Mouse (Mus musculus): ENCODE results near the gene Cfap298.
A peak's percentile ranks its signal among the peaks of the same experiment; 100 is the strongest.

Cfap298 gene

DNA sequence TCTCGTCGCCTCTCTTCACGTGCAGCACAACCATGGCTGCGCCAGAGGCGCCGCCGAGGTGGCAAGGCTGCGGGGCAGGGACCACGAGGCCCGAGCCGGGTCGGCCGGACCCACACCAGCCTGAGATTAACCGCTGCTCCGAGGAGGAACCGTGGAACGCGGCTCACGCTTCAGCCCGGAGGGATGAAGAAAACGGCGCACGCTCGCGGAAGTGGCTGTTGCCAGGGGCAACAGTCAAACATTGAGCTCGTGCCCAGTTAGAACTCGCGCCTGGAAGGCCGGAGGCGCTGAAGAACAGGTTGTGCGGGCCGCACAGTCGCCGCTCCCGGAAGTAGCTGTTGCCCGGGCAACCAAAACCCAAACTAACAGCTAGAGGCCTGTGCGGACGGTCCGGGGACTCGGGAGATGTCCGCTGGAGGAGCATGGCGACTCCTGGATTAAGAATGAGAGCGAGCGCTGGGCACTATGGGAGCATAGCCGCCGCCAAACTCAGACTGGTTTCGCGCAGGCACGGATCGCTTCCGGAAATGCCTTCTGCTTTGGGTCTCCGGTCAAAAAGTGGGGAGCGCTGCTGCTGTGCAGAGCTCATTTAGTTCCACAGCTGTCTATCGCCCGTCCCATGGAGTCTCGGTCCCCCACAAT lies at the start of gene Cfap298:
Cfap298 (minus strand) TSS at position 428 of the 642 bp plus-strand sequence.
- DNase-seq (ENCODE audit: low read depth in 2 of 2, low spot score in 2 of 2), result peak; percentile 88

- DNase-seq (ENCODE audit: low read depth in 2 of 2, low spot score in 2 of 2), result no peak
Observed at GRCm38 (mm10) chr16:90971004-90971403, 36.1 kb upstream of the Cfap298 start.

GRCm38 (mm10) chr16:90966241-90966640 lies 31.3 kb upstream of the Cfap298 start:
- no peak for DNase-seq (ENCODE audit: low read depth in 2 of 2, low spot score in 2 of 2)

DNA sequence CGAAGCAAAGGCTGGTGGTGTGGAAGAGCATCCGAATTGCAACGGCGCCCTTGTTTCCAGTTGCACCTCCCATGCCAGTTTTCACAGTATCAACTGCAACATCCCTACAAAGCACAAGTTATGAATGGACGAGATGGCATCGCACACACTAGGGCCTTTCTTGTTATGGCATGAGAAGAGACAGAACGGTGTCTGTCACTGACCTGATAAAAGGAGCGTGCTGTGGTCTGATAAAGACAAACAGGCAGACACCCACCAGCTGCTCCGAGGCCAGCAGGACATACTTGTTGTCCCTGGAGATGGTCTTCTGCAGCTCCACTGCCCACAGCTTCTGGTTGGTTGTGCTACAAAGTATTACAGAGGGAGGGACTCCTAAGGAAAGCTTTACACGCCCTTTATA lies 29.4 kb upstream of the Cfap298 start:
- no peak for DNase-seq (ENCODE audit: low read depth in 2 of 2, low spot score in 2 of 2)

DNA sequence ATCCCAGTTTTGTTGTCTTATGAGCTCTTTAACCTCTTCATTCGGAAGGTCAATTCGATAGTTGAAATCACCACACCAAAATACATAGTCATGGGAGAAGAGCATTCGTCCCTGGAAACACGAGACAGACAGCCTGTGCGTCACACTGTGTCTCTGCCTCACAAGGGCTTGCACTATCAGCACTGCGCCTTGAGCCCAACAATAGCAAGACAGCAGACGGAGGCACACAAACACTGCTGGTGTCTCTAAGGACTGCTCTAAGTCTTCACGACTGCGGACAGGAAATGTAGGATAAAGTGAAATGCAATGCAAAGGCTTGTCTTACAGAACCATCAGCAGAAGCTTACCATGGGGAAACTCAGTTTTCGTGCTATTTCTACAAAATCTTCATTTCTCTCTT lies 29.0 kb upstream of the Cfap298 start:
- no peak for DNase-seq (ENCODE audit: low read depth in 2 of 2, low spot score in 2 of 2)

DNA sequence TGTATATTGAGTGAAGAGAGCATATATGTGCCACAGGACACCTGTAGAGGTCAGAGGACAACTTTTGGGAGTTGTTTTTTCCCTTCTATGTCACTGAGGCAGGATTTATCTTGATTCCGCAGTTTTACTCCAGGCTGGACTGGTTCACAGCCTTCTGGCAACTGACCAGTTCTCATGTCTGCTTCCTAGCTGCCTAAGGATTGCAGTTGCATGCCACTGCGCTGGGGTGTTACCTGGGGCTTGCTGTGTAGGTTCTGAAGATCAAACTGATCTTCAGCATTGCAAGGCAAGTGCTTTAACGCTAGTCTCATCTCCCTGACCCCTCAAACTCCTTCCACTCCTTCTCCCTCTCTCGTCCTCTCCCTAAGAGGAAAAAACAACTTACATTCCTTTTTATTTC lies 28.3 kb upstream of the Cfap298 start:
- no peak for DNase-seq (ENCODE audit: low read depth in 2 of 2, low spot score in 2 of 2)

DNA sequence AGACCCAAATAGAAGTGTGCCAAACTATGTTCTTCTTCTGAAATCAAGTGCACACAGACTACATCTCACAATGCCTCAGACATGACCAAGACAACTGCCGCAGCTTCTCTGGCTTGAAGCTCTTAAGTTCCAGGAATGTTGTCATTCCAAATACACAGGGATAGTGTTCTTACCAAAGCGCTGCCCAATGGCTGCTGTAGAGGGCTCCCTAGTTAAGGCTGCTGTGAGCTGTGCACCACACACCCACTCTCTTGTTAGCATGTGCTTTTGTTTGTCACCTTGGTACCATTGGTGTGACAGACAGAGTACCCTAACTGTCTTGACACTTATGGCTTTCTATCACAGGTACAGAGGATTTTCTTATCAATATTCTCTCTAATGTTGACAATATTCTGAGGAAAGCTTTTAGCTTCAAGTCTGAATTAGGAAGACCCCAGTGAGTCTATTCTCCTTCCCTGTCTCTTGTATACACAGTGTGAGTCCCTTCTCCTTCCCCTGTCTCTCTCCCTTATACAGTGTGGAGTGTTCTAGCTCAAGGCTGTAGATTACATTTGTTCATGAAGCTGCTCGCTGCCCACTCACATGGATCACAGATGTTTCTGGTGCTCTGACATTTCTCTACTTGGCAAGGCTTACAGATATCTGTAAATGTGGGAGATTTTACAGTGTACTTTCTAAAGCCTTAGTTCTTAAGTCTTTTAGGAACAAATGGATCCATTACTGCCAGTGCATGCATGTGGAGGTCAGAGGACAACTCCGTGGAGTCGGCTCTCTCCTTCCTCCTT lies 23.6 kb upstream of the Cfap298 start:
- DNase-seq (ENCODE audit: low read depth in 2 of 2, low spot score in 2 of 2), result no peak

- no peak for DNase-seq (ENCODE audit: low read depth in 2 of 2, low spot score in 2 of 2)
Observed at GRCm38 (mm10) chr16:90955494-90955893, 20.6 kb upstream of the Cfap298 start.

- DNase-seq (ENCODE audit: low read depth in 2 of 2, low spot score in 2 of 2), result no peak
Observed at GRCm38 (mm10) chr16:90953770-90954169, 18.9 kb upstream of the Cfap298 start.

GRCm38 (mm10) chr16:90953147-90953546 lies 18.2 kb upstream of the Cfap298 start:
- DNase-seq (ENCODE audit: low read depth in 2 of 2, low spot score in 2 of 2), result no peak

- DNase-seq (ENCODE audit: low read depth in 2 of 2, low spot score in 2 of 2), result no peak
Observed at GRCm38 (mm10) chr16:90950354-90950963, 15.5 kb upstream of the Cfap298 start.

- DNase-seq (ENCODE audit: low read depth in 2 of 2, low spot score in 2 of 2), result no peak
Observed at GRCm38 (mm10) chr16:90946977-90947376, 12.1 kb upstream of the Cfap298 start.

DNA sequence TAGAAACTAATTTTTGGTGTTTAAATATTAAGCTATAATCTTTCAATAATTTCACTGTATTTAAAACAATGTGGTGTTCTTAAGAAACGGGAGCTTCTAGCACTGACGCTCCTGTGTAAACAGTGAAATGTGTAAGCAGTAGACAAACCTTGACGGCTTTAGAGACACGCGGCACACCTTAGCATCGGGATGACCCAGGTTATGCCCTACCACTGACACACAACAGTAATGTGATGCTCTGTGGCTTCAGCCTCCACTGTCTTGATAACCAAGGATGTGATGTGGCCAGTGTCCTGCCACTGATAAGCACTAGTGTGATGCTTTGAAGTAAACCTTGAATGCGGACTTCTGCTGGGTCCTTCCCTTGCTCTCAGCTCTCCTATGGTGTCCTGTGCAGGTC lies 6.3 kb upstream of the Cfap298 start:
- DNase-seq (ENCODE audit: low read depth in 2 of 2, low spot score in 2 of 2), result no peak

- DNase-seq (ENCODE audit: low read depth in 2 of 2, low spot score in 2 of 2), result no peak
Observed at GRCm38 (mm10) chr16:90934193-90934686, 674 bp downstream of the Cfap298 start.

DNA sequence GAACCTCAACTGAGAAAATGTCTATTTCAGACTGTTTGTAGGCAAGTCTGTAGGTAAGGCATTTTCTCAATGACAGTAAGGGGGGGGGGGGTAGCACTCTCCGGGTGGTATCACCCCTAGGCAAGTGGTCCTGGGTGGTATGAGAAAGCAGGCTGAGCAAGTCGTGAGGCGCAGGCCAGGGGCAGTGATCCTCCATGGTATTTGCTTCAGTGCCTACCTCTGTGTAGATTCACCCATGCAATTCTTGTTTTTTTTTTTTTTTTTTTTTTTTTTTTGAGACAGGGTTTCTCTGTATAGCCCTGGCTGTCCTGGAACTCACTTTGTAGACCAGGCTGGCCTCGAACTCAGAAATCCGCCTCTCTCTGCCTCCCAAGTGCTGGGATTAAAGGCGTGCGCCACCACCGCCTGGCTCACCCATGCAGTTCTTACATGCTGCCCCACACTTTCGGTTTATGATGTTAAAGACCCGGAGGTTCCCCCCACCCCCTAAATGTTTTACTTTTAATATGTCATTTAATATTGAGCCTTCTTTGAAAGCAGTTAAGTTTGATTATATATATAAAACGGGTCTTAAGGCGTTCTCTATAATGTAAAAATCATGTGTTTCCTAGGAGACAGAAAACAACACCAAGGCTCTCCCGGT lies 1.3 kb downstream of the Cfap298 start:
- no peak for DNase-seq (ENCODE audit: low read depth in 2 of 2, low spot score in 2 of 2)

DNA sequence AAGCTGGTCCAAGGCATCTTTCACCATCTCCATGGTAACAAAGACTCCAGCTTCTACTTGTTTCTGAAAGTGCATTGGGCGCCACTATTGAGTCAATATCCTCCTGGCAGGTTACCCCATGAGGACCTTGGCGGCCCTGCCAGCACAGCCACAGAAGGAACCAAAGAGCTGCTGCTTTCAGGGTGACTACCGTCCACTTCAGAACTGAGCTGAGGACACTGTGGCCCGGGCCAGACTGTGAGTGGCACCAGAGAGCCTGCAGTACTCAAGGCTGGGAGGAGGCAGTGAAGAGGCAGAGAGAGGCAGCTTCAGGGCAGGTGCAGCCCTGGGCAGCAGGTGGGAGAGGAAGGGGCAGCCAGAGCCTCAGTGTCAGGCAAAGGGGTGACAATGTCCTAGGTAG lies 7.5 kb downstream of the Cfap298 start:
- DNase-seq (ENCODE audit: low read depth in 2 of 2, low spot score in 2 of 2), result no peak

DNA sequence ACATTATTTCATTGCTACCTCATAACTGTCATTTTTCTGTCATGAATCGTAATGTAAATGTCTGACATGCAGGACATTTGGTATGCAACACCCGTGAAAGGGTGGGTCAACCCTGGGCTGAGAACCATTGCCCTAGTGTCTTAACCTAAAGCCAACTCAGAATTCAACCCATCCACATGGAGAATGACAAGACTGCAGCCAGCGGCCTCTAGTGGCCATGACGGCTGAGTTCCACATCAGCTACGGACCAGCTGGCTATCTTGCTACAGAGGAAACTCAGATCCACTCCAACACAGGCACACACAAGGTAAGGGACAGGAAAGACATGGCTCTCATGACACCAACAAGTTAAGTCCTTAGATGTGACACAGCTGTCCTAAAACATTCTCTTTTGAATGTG lies 9.5 kb downstream of the Cfap298 start:
- DNase-seq (ENCODE audit: low read depth in 2 of 2, low spot score in 2 of 2), result no peak

GRCm38 (mm10) chr16:90924606-90925370 lies 10.1 kb downstream of the Cfap298 start:
- DNase-seq (ENCODE audit: low read depth in 2 of 2, low spot score in 2 of 2), result no peak

GRCm38 (mm10) chr16:90921471-90922159 lies 13.3 kb downstream of the Cfap298 start:
- DNase-seq (ENCODE audit: low read depth in 2 of 2, low spot score in 2 of 2), result no peak

- DNase-seq (ENCODE audit: low read depth in 2 of 2, low spot score in 2 of 2), result no peak
Observed at GRCm38 (mm10) chr16:90917156-90917555, 17.8 kb downstream of the Cfap298 start.
